Mouse (Mus musculus) liver, embryonic 15.5 days (tissue): ENCODE results near the gene Chrm3. TPM values are rescaled to one million over a fixed set of nuclear protein-coding genes. Genes with fewer than 3 reads are reported as not detected.

Source experiments
- ATAC-seq: fragments of 200-750 bp; cut with Nextera tagmentation; 2 replicates; pipeline ENCODE4 v1.8.0; 2017; ENCODE audit warnings: moderate number of reproducible peaks, mild to moderate bottlenecking, moderate library complexity; ENCODE audit not compliant: insufficient read depth
- H3K27ac ChIP-seq: fragments of 300-500 bp; sonication (generic); replicated peaks from 2 replicates; pipeline ENCODE4 v1.5.1; 2015; ENCODE audit warnings: mild to moderate bottlenecking, inconsistent platforms
- H3K27me3 ChIP-seq: fragments of 300-500 bp; sonication (generic); 2 replicates; pipeline ENCODE4 v1.6.1; 2015; ENCODE audit warnings: mild to moderate bottlenecking, inconsistent platforms
- H3K36me3 ChIP-seq: fragments of 300-500 bp; sonication (generic); replicated peaks from 2 replicates; pipeline ENCODE4 v1.6.1; 2015; ENCODE audit warnings: moderate library complexity, mild to moderate bottlenecking, inconsistent platforms
- H3K4me1 ChIP-seq: fragments of 300-500 bp; sonication (generic); replicated peaks from 2 replicates; pipeline ENCODE4 v1.6.1; 2015; ENCODE audit warnings: inconsistent platforms
- H3K4me2 ChIP-seq: fragments of 300-500 bp; sonication (generic); 2 replicates; pipeline ENCODE4 v1.6.1; 2015; ENCODE audit warnings: moderate library complexity, mild to moderate bottlenecking, inconsistent platforms
- H3K4me3 ChIP-seq: fragments of 300-500 bp; sonication (generic); replicated peaks from 2 replicates; pipeline ENCODE4 v1.5.1; 2015; ENCODE audit warnings: mild to moderate bottlenecking, inconsistent platforms
- H3K9ac ChIP-seq: fragments of 300-500 bp; sonication (generic); 2 replicates; pipeline ENCODE4 v1.6.1; 2015; ENCODE audit warnings: moderate library complexity, mild to moderate bottlenecking, inconsistent platforms
- H3K9me3 ChIP-seq: fragments of 300-500 bp; sonication (generic); replicated peaks from 2 replicates; pipeline ENCODE4 v1.6.1; 2016; ENCODE audit warnings: inconsistent platforms
- WGBS: fragments of 180-500 bp; shearing (Covaris S2); methylation state at CpG from one replicate; pipeline ENCODE4 v1.1.7; 2015; ENCODE audit warnings: mixed read lengths; ENCODE audit not compliant: insufficient replicate concordance; 5-methylcytosine and 5-hydroxymethylcytosine counted together
- polyA plus RNA-seq: library from polyadenylated mRNA; unstranded; fragments of >200 nt; fragmentation: Nextera tagmentation; extraction: Ambion mirVana; gene quantifications from 2 replicates; pipeline ENCODE4 v1.2.1, GENCODE M21; 2015

Chrm3 gene
- polyA plus RNA-seq, 1 experiment from 2014 or later, result not detected

- Histone ChIP-seq H3K4me2 (no peak overlapping the region), H3K4me3 (no peak overlapping the region), H3K27ac (no peak overlapping the region), H3K9ac (no peak overlapping the region), H3K4me1 (no peaks in the 10 kb centered on the region), H3K36me3 (no peaks in the 10 kb centered on the region), H3K9me3 (no peaks in the 10 kb centered on the region), H3K27me3 (no peaks in the 10 kb centered on the region; the same call in 1 of the 2 replicates)
- ATAC-seq, result no peak
- 70% methylated on average over 5 of the region's 5 CpGs for WGBS
These were observed 473.4 kb downstream of the Chrm3 start for GRCm38 (mm10) chr13:9887261-9887660.

- H3K4me2 ChIP-seq, result no peak overlapping the region
- no peaks in the 10 kb centered on the region; the same call in 1 of the 2 replicates for H3K27me3 ChIP-seq
- H3K4me3 ChIP-seq, result no peak overlapping the region
- no peak overlapping the region for H3K27ac ChIP-seq
- no peaks in the 10 kb centered on the region for H3K9me3 ChIP-seq
- 48% methylated on average over 6 of the region's 6 CpGs for WGBS
- no peaks in the 10 kb centered on the region for H3K36me3 ChIP-seq
- H3K4me1 ChIP-seq, result no peaks in the 10 kb centered on the region
- no peak overlapping the region for H3K9ac ChIP-seq
- no peak for ATAC-seq
These were observed 474.0 kb downstream of the Chrm3 start for GRCm38 (mm10) chr13:9886465-9887135.

- H3K4me2 ChIP-seq, result no peak overlapping the region
- no peak overlapping the region for H3K9ac ChIP-seq
- no peaks in the 10 kb centered on the region for H3K27me3 ChIP-seq
- WGBS, result 43% methylated on average over 15 of the region's 15 CpGs
- H3K27ac ChIP-seq, result no peak overlapping the region
- ATAC-seq, result no peak
- no peaks in the 10 kb centered on the region for H3K9me3 ChIP-seq
- no peaks in the 10 kb centered on the region for H3K36me3 ChIP-seq
- no peaks in the 10 kb centered on the region for H3K4me1 ChIP-seq
- H3K4me3 ChIP-seq, result no peak overlapping the region
These were observed 478.0 kb downstream of the Chrm3 start for GRCm38 (mm10) chr13:9882362-9883282.

- Histone ChIP-seq H3K36me3 (no peaks in the 10 kb centered on the region), H3K4me1 (no peaks in the 10 kb centered on the region), H3K9ac (no peak overlapping the region), H3K27me3 (no peaks in the 10 kb centered on the region), H3K9me3 (no peaks in the 10 kb centered on the region), H3K4me2 (no peak overlapping the region), H3K27ac (no peak overlapping the region), H3K4me3 (no peak overlapping the region)
- no peak for ATAC-seq
- whole genome bisulfite sequencing, result 39% methylated on average over 4 of the region's 4 CpGs
These were observed 478.7 kb downstream of the Chrm3 start for GRCm38 (mm10) chr13:9881930-9882329.

- Histone ChIP-seq H3K9ac (no peak overlapping the region), H3K27me3 (no peaks in the 10 kb centered on the region), H3K4me3 (no peak overlapping the region), H3K4me2 (no peak overlapping the region), H3K27ac (no peak overlapping the region), H3K4me1 (no peaks in the 10 kb centered on the region), H3K36me3 (no peaks in the 10 kb centered on the region), H3K9me3 (no peaks in the 10 kb centered on the region)
- 60% methylated on average over 4 of the region's 4 CpGs for WGBS
- ATAC-seq, result no peak
These were observed 480.2 kb downstream of the Chrm3 start for GRCm38 (mm10) chr13:9880401-9880800.

- Histone ChIP-seq H3K36me3 (no peaks in the 10 kb centered on the region), H3K4me2 (no peak overlapping the region), H3K4me3 (no peak overlapping the region), H3K9ac (no peak overlapping the region), H3K27me3 (no peaks in the 10 kb centered on the region), H3K4me1 (no peaks in the 10 kb centered on the region), H3K27ac (no peak overlapping the region), H3K9me3 (no peaks in the 10 kb centered on the region)
- 56% methylated on average over 7 of the region's 7 CpGs for WGBS
- ATAC-seq, result no peak
These were observed 482.0 kb downstream of the Chrm3 start for GRCm38 (mm10) chr13:9878596-9879010.

GRCm38 (mm10) chr13:9873377-9873776, 487.3 kb downstream of the Chrm3 start:
- peak; percentile 44 for ATAC-seq
- 43% methylated on average over 3 of the region's 3 CpGs for WGBS
- no peaks in the 10 kb centered on the region for H3K36me3 ChIP-seq

GRCm38 (mm10) chr13:9866161-9866560, 494.5 kb downstream of the Chrm3 start:
- no peak overlapping the region for H3K4me3 ChIP-seq
- H3K36me3 ChIP-seq, result no peaks in the 10 kb centered on the region
- H3K4me1 ChIP-seq, result no peaks in the 10 kb centered on the region
- H3K9me3 ChIP-seq, result no peaks in the 10 kb centered on the region
- 56% methylated on average over 2 of the region's 2 CpGs for WGBS
- no peak overlapping the region for H3K4me2 ChIP-seq
- H3K27me3 ChIP-seq, result no peaks in the 10 kb centered on the region
- ATAC-seq, result no peak
- H3K9ac ChIP-seq, result no peak overlapping the region
- H3K27ac ChIP-seq, result no peak overlapping the region

More at GRCm38 (mm10) chr13:9873377-9873776, 487.3 kb downstream of the Chrm3 start:
- Histone ChIP-seq H3K9ac (no peak overlapping the region), H3K4me2 (no peak overlapping the region), H3K27me3 (no peaks in the 10 kb centered on the region), H3K27ac (no peak overlapping the region), H3K9me3 (no peaks in the 10 kb centered on the region), H3K4me3 (no peak overlapping the region), H3K4me1 (no peaks in the 10 kb centered on the region)

- Histone ChIP-seq H3K4me1 (no peaks in the 10 kb centered on the region), H3K27ac (no peak overlapping the region), H3K9me3 (no peaks in the 10 kb centered on the region), H3K4me2 (no peak overlapping the region), H3K27me3 (no peaks in the 10 kb centered on the region), H3K36me3 (no peaks in the 10 kb centered on the region), H3K9ac (no peak overlapping the region), H3K4me3 (no peak overlapping the region)
- WGBS, result 55% methylated on average over 3 of the region's 3 CpGs
- ATAC-seq, result no peak
These were observed 513.1 kb downstream of the Chrm3 start for GRCm38 (mm10) chr13:9847515-9847914.

- WGBS, result 32% methylated on average over 14 of the region's 14 CpGs
- no peaks in the 10 kb centered on the region for H3K27me3 ChIP-seq
- no peak for ATAC-seq
- H3K9me3 ChIP-seq, result no peaks in the 10 kb centered on the region
- H3K4me1 ChIP-seq, result no peaks in the 10 kb centered on the region
- no peak overlapping the region for H3K27ac ChIP-seq
- H3K4me2 ChIP-seq, result no peak overlapping the region
- H3K36me3 ChIP-seq, result no peaks in the 10 kb centered on the region
- H3K9ac ChIP-seq, result no peak overlapping the region
- H3K4me3 ChIP-seq, result no peak overlapping the region
These were observed 513.9 kb downstream of the Chrm3 start for GRCm38 (mm10) chr13:9846543-9847434.
